Mouse (Mus musculus): ENCODE measurements around the gene Amer3. TPM values are rescaled to one million over a fixed set of nuclear protein-coding genes. Genes with fewer than 3 reads are reported as not detected.
A peak's percentile ranks its signal among the peaks of the same experiment; 100 is the strongest.
"Not testable (repeated sequence)": the region's sequence is repeated elsewhere in the genome, so short reads cannot be mapped to it uniquely, and the experiment has no call there.

The Amer3 gene
- total RNA-seq (2021): 10 to 100 TPM; 25.2 to 28.5 TPM
- long read RNA-seq, experiment 1, full-length matches to known transcripts: 8 of 18 reads
- long read RNA-seq, experiment 1, partial matches to known transcripts: 8 of 18 reads
- long read RNA-seq, experiment 1, other reads (novel, unspliced or antisense): 2 of 18 reads
- long read RNA-seq, experiment 2, full-length matches to known transcripts: 10 of 13 reads
- long read RNA-seq, experiment 2, partial matches to known transcripts: 3 of 13 reads
- long read RNA-seq, experiment 2, other reads (novel, unspliced or antisense): 0 of 13 reads

DNA sequence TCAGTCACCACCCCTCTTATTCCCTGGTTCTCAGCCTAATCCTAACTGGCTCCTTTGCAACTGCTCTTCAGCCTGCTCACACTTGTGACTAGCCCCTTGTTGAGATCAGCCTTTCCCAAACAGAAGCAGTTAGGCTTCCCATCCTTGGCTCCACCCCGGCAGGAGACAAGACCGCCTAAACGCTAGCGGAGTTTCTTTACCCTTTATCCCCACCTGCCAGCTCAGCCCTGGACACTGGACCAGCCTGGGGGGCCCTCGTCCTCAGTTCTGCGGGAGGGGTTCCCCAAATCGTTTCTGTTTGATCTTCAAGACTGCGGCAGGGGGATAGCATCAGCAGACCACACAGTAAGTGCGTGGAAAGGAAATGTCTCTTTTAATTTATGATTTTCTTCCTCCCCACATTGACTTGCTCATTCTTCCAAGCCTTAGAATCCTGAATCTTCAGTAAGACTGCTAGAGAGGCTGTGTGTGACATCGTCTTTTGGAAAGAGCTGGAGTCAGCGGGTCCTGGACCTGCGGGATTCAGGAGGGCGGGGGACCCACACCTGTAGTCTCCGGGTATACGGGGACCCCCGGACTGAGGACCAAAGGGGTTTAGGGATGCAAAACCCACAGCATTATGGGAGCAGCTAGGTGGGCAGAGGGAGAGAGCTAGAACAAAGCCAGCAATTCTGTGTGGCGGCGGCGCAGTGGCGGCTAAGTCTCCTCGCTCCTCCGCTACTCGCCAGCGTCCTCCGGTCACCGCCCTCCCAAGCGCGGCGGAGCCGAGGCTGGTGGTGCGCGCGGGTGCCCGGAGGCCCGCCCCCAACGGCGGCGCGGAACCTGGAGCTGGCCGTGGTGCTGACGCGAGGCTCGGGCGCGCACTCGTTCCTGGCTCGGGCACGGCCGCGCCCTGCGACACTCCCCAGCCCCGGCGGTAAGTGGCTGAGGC lies at the start of gene Amer3:
TSS of gene Amer3 (plus strand) at position 807 of the 931 bp plus-strand sequence.
- TF ChIP-seq CTCF (IDR thresholded peaks at IDR 0.05): no peak
- Histone ChIP-seq H3K4me3 (peak within 1 kb of the TSS; percentile 59), H3K27ac (peak within 1 kb of the TSS; percentile 92)
- intact Hi-C loops (cut with DNase I): no loop called here
- DNase-seq (ENCODE audit: extremely low spot score in 1 of 2, low spot score in 2 of 2): peak; percentile 85 to 86

DNA sequence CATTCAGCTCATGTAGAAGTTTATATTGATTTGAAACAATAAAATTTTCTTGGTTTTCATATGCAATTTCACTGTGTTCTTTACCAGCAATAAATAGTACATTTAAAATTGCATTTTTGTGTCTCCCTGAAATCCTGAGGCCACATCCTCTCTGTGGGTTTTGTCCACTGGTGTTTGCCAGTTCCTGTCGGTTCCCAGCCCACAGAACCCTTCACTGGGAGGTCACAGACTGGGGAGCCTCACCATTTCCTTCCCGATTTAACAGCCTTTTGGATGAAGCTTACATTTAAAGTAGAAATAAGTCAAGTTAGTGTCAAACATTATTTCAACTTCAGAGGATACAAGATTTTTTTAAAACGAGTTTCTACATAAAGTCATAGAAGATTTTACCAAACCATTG lies 44.9 kb upstream of the Amer3 start:
- DNase-seq (ENCODE audit: extremely low spot score in 1 of 2, low spot score in 2 of 2); H3K27ac ChIP-seq; H3K4me3 ChIP-seq; intact Hi-C loops (cut with DNase I): not testable (repeated sequence)

DNA sequence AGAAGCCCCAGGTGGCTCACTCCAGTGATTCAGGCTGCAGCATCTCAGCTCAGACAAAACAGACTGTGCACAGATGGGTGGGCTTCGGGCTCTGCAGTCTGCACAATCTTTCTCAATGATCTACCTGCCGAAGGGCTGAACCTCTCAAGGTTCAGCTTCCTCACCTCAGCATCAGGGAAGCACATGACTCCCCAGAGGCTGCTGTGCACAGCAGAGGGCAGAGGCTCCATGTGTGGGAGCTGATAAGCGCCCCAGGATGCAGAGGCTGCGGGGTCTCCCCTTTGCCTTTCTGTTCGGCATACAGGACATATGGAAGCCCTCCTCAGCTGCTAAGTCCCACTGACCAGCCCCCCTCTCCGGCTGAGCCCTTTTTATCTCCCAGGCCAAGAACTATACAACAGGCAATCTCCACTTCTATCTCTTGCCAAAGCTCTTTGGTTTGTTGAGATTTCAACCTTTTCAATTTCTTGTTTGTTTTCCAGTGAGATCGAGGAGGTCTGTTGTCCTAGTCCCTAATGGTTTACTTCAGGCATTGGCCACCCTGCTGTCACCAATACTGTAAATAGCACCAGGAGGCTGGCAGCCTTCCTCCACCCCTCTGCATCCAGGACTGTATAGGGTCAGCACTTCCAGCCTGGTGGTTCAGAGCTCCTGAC lies 44.3 kb upstream of the Amer3 start, which contains the start of gene Cfc1:
TSS of gene Cfc1 (plus strand) at position 606 of the 656 bp plus-strand sequence.
- intact Hi-C loops (cut with DNase I); H3K27ac ChIP-seq; H3K4me3 ChIP-seq; DNase-seq (ENCODE audit: extremely low spot score in 1 of 2, low spot score in 2 of 2): not testable (repeated sequence)

DNA sequence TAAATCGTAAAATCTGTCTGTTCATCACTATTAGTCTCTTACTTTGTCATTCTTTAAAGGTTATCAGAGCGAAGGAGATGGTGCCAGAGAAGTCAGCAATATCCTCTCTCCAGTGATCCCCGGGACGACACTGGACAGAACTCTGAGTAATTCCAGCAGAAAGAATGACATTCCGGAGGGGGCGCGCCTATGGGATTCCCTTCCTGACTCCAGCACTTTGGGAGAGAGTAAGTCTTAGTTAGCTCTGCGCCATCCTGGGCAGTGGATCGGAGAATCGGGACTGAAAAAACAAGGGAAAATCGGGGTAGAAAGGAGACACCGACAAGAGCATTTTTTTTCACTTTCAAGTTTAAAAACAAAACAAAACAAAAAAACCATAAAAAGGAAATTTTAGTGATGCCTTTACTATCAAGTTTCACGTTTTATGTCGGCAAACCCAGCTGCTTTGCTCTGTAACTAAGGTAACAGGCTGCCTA lies 43.1 kb upstream of the Amer3 start:
- H3K4me3 ChIP-seq: no peak overlapping the region
- H3K27ac ChIP-seq: no peak overlapping the region
- no peak for TF ChIP-seq CTCF (IDR thresholded peaks at IDR 0.05)
- intact Hi-C loops (cut with DNase I): no loop called here
- no peak for DNase-seq (ENCODE audit: extremely low spot score in 1 of 2, low spot score in 2 of 2)

DNA sequence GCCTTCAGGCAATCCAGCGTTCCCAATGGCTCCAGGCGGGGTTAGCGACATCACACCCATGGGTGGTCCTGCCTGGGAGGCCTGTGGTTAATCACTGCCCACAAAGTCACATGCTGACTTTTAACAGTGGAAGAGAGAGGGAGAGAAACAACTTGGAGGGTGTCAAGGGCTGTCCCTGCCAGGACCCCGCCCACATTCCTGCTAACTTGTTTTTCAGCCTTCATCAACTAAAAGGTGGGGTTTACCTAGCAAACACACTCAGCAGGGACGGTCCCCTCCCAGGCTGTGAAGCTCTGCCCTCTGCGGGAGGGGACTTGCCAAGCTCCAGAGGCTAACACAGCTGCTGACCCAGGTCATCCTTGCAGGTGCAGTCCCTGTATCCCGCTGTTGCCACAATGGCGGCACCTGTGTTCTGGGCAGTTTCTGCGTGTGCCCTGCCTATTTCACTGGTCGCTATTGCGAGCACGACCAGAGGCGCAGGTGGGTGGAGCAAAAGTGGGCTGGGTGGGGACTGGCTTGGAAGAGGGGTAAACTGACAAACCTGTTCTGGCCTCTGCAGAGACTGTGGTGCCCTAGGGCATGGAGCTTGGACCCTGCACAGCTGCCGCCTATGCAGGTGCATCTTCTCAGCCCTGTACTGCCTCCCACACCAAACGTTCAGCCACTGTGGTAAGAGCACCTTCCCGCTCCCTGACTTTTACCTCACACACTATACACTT lies 42.5 kb upstream of the Amer3 start:
- no peak for TF ChIP-seq CTCF (IDR thresholded peaks at IDR 0.05)
- no peak for DNase-seq (ENCODE audit: extremely low spot score in 1 of 2, low spot score in 2 of 2)
- Histone ChIP-seq H3K4me3 (no peak overlapping the region), H3K27ac (no peak overlapping the region)
- intact Hi-C loops (cut with DNase I): no loop called here

DNA sequence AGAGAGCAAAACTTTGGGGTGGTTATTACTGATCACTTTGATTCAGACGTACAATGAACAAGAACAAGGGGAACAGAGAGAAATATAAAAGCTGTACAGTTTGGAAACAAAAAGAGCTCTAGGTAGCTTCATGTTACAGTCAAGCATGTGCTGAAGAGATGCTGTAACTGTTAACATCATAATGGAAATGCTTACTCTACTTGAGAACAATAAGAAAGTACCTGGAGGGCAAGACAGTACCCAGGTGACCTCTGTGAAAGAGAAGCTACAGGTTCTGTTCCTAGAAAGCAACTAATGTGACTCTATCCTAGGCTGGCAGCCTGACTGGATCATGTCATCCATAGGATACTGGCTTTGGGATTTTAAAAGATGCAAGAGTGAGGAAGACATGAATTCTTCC lies 32.4 kb upstream of the Amer3 start:
- intact Hi-C loops (cut with DNase I): no loop called here
- Histone ChIP-seq H3K27ac (no peak overlapping the region), H3K4me3 (no peak overlapping the region)
- no peak for TF ChIP-seq CTCF (IDR thresholded peaks at IDR 0.05)
- no peak for DNase-seq (ENCODE audit: extremely low spot score in 1 of 2, low spot score in 2 of 2)

DNA sequence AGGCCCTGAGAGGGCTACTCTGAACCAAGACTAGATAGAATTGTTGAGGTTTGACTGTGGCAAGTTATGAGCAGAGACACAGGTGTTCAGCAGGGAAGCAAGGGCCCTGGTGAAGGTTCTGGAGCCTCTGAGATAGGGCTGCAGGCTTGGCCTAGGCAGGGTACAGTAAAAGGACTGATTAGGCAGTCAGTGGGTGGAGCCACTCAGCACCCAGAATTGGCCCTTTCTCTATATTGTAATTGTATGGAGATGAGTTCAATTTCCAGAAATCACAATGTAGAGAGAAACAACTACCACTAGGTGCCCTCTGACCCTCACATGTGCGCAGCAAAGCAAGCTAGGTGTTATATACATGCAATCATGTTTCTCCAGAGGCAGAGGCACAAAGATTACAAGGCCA lies 25.8 kb upstream of the Amer3 start:
- Histone ChIP-seq H3K4me3 (no peak overlapping the region), H3K27ac (no peak overlapping the region)
- no peak for DNase-seq (ENCODE audit: extremely low spot score in 1 of 2, low spot score in 2 of 2)
- intact Hi-C loops (cut with DNase I): no loop called here
- TF ChIP-seq CTCF (IDR thresholded peaks at IDR 0.05): no peak

DNA sequence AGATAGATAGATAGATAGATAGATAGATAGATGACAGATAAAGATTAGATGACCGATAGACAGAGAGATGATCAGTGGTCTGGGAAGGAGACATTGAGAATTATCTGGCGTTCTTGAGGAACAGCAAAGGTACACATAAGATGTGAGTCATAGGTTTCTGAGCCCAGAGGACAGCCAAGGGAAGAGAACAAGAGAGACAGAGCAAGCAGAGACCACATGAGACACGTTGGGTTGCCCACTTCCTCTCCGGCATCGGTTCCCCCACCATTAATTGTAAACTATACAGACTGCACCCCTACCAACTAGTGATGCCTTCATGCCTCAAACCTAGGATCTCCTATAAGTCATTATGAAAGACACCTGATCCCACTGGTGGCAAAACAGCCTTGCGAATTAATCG lies 25.2 kb upstream of the Amer3 start:
- DNase-seq (ENCODE audit: extremely low spot score in 1 of 2, low spot score in 2 of 2): no peak
- Histone ChIP-seq H3K27ac (no peak overlapping the region), H3K4me3 (no peak overlapping the region)
- intact Hi-C loops (cut with DNase I): no loop called here
- TF ChIP-seq CTCF (IDR thresholded peaks at IDR 0.05): no peak

DNA sequence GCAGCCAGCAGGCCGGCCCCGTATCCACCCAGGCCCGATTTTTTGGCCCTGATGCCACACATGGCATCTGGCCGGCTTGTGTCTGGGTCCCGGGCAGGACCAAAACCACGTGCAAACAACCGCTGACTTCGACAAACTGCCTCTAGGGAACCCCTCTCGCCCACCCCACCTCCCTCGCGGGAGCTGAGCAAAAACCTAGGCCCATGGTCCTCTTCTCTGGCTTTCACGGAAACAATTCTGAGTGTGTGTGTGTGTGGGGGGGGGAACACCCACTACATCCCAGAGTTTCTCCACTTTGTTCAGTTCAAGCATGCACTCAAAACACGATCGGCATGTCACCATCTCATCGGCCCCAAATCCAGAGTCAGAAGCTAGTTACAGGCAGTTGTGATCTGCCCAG lies 18.6 kb upstream of the Amer3 start, which contains the start of gene Prss40:
TSS of gene Prss40 (minus strand) at position 101 of the 400 bp plus-strand sequence.
- intact Hi-C loops (cut with DNase I): no loop called here
- TF ChIP-seq CTCF (IDR thresholded peaks at IDR 0.05): no peak
- Histone ChIP-seq H3K4me3 (no peak within 1 kb of the TSS), H3K27ac (no peak within 1 kb of the TSS)
- DNase-seq (ENCODE audit: extremely low spot score in 1 of 2, low spot score in 2 of 2): no peak

DNA sequence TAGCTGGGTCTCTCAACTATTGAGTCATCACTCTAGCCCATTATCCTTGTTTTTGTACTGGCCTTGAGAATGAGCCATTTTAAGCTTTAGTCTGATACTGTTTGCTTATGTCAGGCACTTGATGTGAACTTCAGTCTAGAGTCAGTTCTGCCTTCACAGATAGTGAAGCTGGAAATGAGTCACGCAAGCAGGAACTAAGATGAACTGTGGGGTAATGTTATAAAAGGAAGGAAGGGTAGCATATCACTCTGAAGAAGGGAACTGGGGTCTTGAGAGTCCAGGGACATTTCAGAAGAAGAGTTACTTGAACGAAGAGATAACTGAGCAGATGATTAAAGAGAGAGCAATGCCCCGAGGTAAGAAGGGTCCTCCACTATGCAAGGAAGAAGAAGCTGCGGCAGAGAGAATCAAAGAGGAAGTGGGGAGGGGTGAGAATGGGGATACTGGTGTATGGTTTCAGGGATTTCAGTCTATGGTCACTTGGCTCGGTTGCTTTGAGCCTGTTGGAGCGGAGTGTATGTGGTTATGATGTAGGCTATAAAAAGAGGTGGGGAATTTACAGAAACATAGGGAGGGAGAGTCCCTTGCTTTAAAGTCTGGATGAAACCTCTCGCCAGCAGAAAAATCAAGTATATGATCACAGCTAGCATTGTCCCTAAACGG lies 14.9 kb upstream of the Amer3 start:
- no peak for DNase-seq (ENCODE audit: extremely low spot score in 1 of 2, low spot score in 2 of 2)
- intact Hi-C loops (cut with DNase I): no loop called here
- no peak overlapping the region for H3K4me3 ChIP-seq
- no peak for TF ChIP-seq CTCF (IDR thresholded peaks at IDR 0.05)
- H3K27ac ChIP-seq: no peak overlapping the region

DNA sequence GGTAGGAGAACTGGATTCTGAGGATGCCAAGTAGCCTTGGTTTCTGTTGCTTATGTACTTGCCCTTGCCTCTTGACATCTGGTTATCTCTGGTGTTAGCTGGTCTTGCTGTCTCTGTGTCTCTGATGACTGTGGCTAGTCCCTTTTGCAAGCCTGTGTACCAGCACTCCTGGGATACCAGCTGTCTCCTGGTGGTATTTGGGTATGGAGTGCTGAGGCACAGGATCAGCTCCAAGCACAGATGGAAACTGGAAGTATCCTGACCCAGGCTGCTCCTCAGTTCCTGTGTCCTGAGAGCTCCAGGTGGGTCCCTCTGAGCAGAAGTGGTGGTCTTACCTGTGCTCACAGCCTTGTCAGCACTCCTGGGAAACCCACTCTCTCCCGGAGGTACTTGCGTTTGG lies 11.3 kb upstream of the Amer3 start:
- no peak for TF ChIP-seq CTCF (IDR thresholded peaks at IDR 0.05)
- H3K4me3 ChIP-seq: no peak overlapping the region
- H3K27ac ChIP-seq: no peak overlapping the region
- DNase-seq (ENCODE audit: extremely low spot score in 1 of 2, low spot score in 2 of 2): no peak
- intact Hi-C loops (cut with DNase I): no loop called here

Data from left cerebral cortex, adult 2 months (tissue).